Mouse (Mus musculus) kidney, postnatal 0 days (tissue): ENCODE results near the gene Phldb3. TPM values are rescaled to one million over a fixed set of nuclear protein-coding genes. Genes with fewer than 3 reads are reported as not detected.

Experiments
- ATAC-seq: fragments of 200-750 bp; cut with Nextera tagmentation; replicated peaks from 2 replicates; pipeline ENCODE4 v1.8.0; 2017; ENCODE audit warnings: low read depth, moderate number of reproducible peaks, moderate TSS enrichment, moderate library complexity; ENCODE audit not compliant: low FRiP score
- DNase-seq: peaks from one replicate; pipeline ENCODE4 v3.0.0-alpha.2; 2016; ENCODE audit warnings: low spot score
- H3K27ac ChIP-seq: fragments of 300-500 bp; sonication (generic); 2 replicates; pipeline ENCODE4 v1.5.1; 2014; ENCODE audit warnings: mild to moderate bottlenecking
- H3K27me3 ChIP-seq: fragments of 300-500 bp; sonication (generic); 2 replicates; pipeline ENCODE4 v1.6.1; 2014; ENCODE audit warnings: low read length, mixed read lengths; ENCODE audit not compliant: insufficient read depth
- H3K36me3 ChIP-seq: fragments of 300-500 bp; sonication (generic); 2 replicates; pipeline ENCODE4 v1.6.1; 2014; ENCODE audit warnings: low read length, mixed read lengths; ENCODE audit not compliant: insufficient read depth
- H3K4me1 ChIP-seq: fragments of 300-500 bp; sonication (generic); replicated peaks from 2 replicates; pipeline ENCODE4 v1.6.1; 2014; ENCODE audit warnings: antibody characterized with exemption, low read length, mixed read lengths; ENCODE audit not compliant: insufficient read depth
- H3K4me2 ChIP-seq: fragments of 300-500 bp; sonication (generic); 2 replicates; pipeline ENCODE4 v1.6.1; 2014; ENCODE audit warnings: mild to moderate bottlenecking, low read length, moderate library complexity, mixed read lengths
- H3K4me3 ChIP-seq: fragments of 300-500 bp; sonication (generic); replicated peaks from 2 replicates; pipeline ENCODE4 v1.5.1; 2014; ENCODE audit warnings: low read depth, low read length
- H3K9ac ChIP-seq: fragments of 300-500 bp; sonication (generic); 2 replicates; pipeline ENCODE4 v1.6.1; 2014; ENCODE audit warnings: low read depth, low read length
- H3K9me3 ChIP-seq: fragments of 300-500 bp; sonication (generic); replicated peaks from 2 replicates; pipeline ENCODE4 v1.6.1; 2016; ENCODE audit warnings: low read length, inconsistent platforms, mixed read lengths
- CTCF ChIP-seq: IDR thresholded peaks from 2 replicates; pipeline ENCODE4 v1.5.1; 2016; ENCODE audit warnings: antibody characterized with exemption, low read depth, mild to moderate bottlenecking, moderate library complexity
- WGBS: fragments of 180-500 bp; shearing (Covaris S2); extraction: QIAGEN DNeasy Blood & Tissue Kit; methylation state at CpG from one replicate; pipeline ENCODE4 v1.1.7; 2014; 5-methylcytosine and 5-hydroxymethylcytosine counted together
- polyA plus RNA-seq: library from polyadenylated mRNA; unstranded; fragments of >200 nt; fragmentation: Nextera tagmentation; extraction: Ambion mirVana; gene quantifications from 2 replicates; pipeline ENCODE4 v1.2.1, GENCODE M21; 2015

Gene Phldb3
- polyA plus RNA-seq, 1 experiment from 2014 or later = 0.11 TPM

GRCm38 (mm10) chr7:24637046-24637445 is 26.5 kb downstream of the Phldb3 start:
- H3K4me1 ChIP-seq = no peaks in the 10 kb centered on the region; the same call in 1 of the 2 replicates
- H3K4me2 ChIP-seq = no peak overlapping the region
- DNase-seq (no peak), ATAC-seq (no peak)
- H3K4me3 ChIP-seq = no peak overlapping the region
- no peak for TF ChIP-seq CTCF
- H3K27ac ChIP-seq = no peak overlapping the region
- no peaks in the 10 kb centered on the region for H3K36me3 ChIP-seq
- H3K27me3 ChIP-seq = peaks cover 17% of the 10 kb centered on the region
- 4% methylated on average over 17 of the region's 18 CpGs for WGBS
- no peaks in the 10 kb centered on the region for H3K9me3 ChIP-seq
- no peak overlapping the region for H3K9ac ChIP-seq

GRCm38 (mm10) chr7:24638026-24638856 is 27.7 kb downstream of the Phldb3 start:
- Histone ChIP-seq H3K4me3 (peak overlapping the region; percentile 36), H3K27ac (no peak overlapping the region), H3K9me3 (no peaks in the 10 kb centered on the region), H3K36me3 (no peaks in the 10 kb centered on the region), H3K27me3 (peaks cover 17% of the 10 kb centered on the region), H3K4me1 (no peaks in the 10 kb centered on the region; the same call in 1 of the 2 replicates), H3K9ac (no peak overlapping the region), H3K4me2 (peak overlapping the region; percentile 75)
- ATAC-seq = peak; percentile 22; the same call in 1 of the 2 replicates
- 3% methylated on average over 35 of the region's 35 CpGs for WGBS
- peak; percentile 44 for DNase-seq
- TF ChIP-seq CTCF = no peak

GRCm38 (mm10) chr7:24640450-24640849 is 29.9 kb downstream of the Phldb3 start:
- TF ChIP-seq CTCF = no peak
- Histone ChIP-seq H3K4me2 (no peak overlapping the region), H3K9me3 (no peaks in the 10 kb centered on the region), H3K27me3 (peaks cover 17% of the 10 kb centered on the region), H3K4me1 (no peaks in the 10 kb centered on the region; the same call in 1 of the 2 replicates), H3K9ac (no peak overlapping the region), H3K27ac (no peak overlapping the region), H3K36me3 (no peaks in the 10 kb centered on the region), H3K4me3 (no peak overlapping the region)
- no peak for ATAC-seq
- DNase-seq = no peak
- WGBS = 55% methylated on average over 13 of the region's 13 CpGs

GRCm38 (mm10) chr7:24642491-24642890 is 31.9 kb downstream of the Phldb3 start:
- ATAC-seq (no peak), DNase-seq (peak; percentile 58)
- no peak overlapping the region for H3K4me3 ChIP-seq
- peaks cover 10% of the 10 kb centered on the region for H3K27me3 ChIP-seq
- no peaks in the 10 kb centered on the region for H3K9me3 ChIP-seq
- WGBS = 12% methylated on average over 9 of the region's 9 CpGs
- no peaks in the 10 kb centered on the region for H3K4me1 ChIP-seq
- TF ChIP-seq CTCF = peak; percentile 82
- H3K9ac ChIP-seq = no peak overlapping the region
- no peak overlapping the region for H3K4me2 ChIP-seq
- no peak overlapping the region for H3K27ac ChIP-seq
- no peaks in the 10 kb centered on the region for H3K36me3 ChIP-seq

- ATAC-seq (no peak), DNase-seq (no peak)
- Histone ChIP-seq H3K27ac (no peak overlapping the region), H3K4me2 (no peak overlapping the region), H3K4me3 (no peak overlapping the region), H3K36me3 (no peaks in the 10 kb centered on the region), H3K9ac (no peak overlapping the region), H3K27me3 (no peaks in the 10 kb centered on the region; the same call in 1 of the 2 replicates), H3K9me3 (no peaks in the 10 kb centered on the region), H3K4me1 (no peaks in the 10 kb centered on the region)
- 69% methylated on average over 6 of the region's 6 CpGs for WGBS
- no peak for TF ChIP-seq CTCF
Measured at GRCm38 (mm10) chr7:24644492-24644891, 33.9 kb downstream of the Phldb3 start.

GRCm38 (mm10) chr7:24644996-24645395 is 34.4 kb downstream of the Phldb3 start:
- WGBS = 73% methylated on average over 7 of the region's 7 CpGs
- no peak overlapping the region for H3K9ac ChIP-seq
- H3K4me2 ChIP-seq = no peak overlapping the region
- H3K4me1 ChIP-seq = no peaks in the 10 kb centered on the region
- ATAC-seq (no peak), DNase-seq (no peak)
- no peaks in the 10 kb centered on the region; the same call in 1 of the 2 replicates for H3K27me3 ChIP-seq
- no peaks in the 10 kb centered on the region for H3K9me3 ChIP-seq
- TF ChIP-seq CTCF = no peak
- no peak overlapping the region for H3K27ac ChIP-seq
- no peak overlapping the region for H3K4me3 ChIP-seq
- no peaks in the 10 kb centered on the region for H3K36me3 ChIP-seq
